Mouse (Mus musculus) kidney, postnatal 0 days (tissue): ENCODE measurements at regions not wholly inside any gene's neighbourhood (a gene's known extent, or its start where the extent isn't known, plus 50 kb on each side); places are given as distances from the start of the nearest gene placed in this dataset.
"Not testable (repeated sequence)": the region's sequence is repeated elsewhere in the genome, so short reads cannot be mapped to it uniquely, and the experiment has no call there.

Experiments used
- ATAC-seq: fragments of 200-750 bp; cut with Nextera tagmentation; replicated peaks from 2 replicates; pipeline ENCODE4 v1.8.0; 2017; ENCODE audit warnings: low read depth, moderate number of reproducible peaks, moderate TSS enrichment, moderate library complexity; ENCODE audit not compliant: low FRiP score
- DNase-seq: peaks from one replicate; pipeline ENCODE4 v3.0.0-alpha.2; 2016; ENCODE audit warnings: low spot score
- H3K27ac ChIP-seq: fragments of 300-500 bp; sonication (generic); 2 replicates; pipeline ENCODE4 v1.5.1; 2014; ENCODE audit warnings: mild to moderate bottlenecking
- H3K27me3 ChIP-seq: fragments of 300-500 bp; sonication (generic); 2 replicates; pipeline ENCODE4 v1.6.1; 2014; ENCODE audit warnings: low read length, mixed read lengths; ENCODE audit not compliant: insufficient read depth
- H3K36me3 ChIP-seq: fragments of 300-500 bp; sonication (generic); 2 replicates; pipeline ENCODE4 v1.6.1; 2014; ENCODE audit warnings: low read length, mixed read lengths; ENCODE audit not compliant: insufficient read depth
- H3K4me1 ChIP-seq: fragments of 300-500 bp; sonication (generic); replicated peaks from 2 replicates; pipeline ENCODE4 v1.6.1; 2014; ENCODE audit warnings: antibody characterized with exemption, low read length, mixed read lengths; ENCODE audit not compliant: insufficient read depth
- H3K4me2 ChIP-seq: fragments of 300-500 bp; sonication (generic); 2 replicates; pipeline ENCODE4 v1.6.1; 2014; ENCODE audit warnings: mild to moderate bottlenecking, low read length, moderate library complexity, mixed read lengths
- H3K4me3 ChIP-seq: fragments of 300-500 bp; sonication (generic); replicated peaks from 2 replicates; pipeline ENCODE4 v1.5.1; 2014; ENCODE audit warnings: low read depth, low read length
- H3K9ac ChIP-seq: fragments of 300-500 bp; sonication (generic); 2 replicates; pipeline ENCODE4 v1.6.1; 2014; ENCODE audit warnings: low read depth, low read length
- H3K9me3 ChIP-seq: fragments of 300-500 bp; sonication (generic); replicated peaks from 2 replicates; pipeline ENCODE4 v1.6.1; 2016; ENCODE audit warnings: low read length, inconsistent platforms, mixed read lengths
- CTCF ChIP-seq: IDR thresholded peaks from 2 replicates; pipeline ENCODE4 v1.5.1; 2016; ENCODE audit warnings: antibody characterized with exemption, low read depth, mild to moderate bottlenecking, moderate library complexity
- WGBS: fragments of 180-500 bp; shearing (Covaris S2); extraction: QIAGEN DNeasy Blood & Tissue Kit; methylation state at CpG from one replicate; pipeline ENCODE4 v1.1.7; 2014; 5-methylcytosine and 5-hydroxymethylcytosine counted together

GRCm38 (mm10) chr14:120806553-120806893 is 104.5 kb upstream of the Ipo5 start:
- WGBS, result 66% methylated on average over 8 of the region's 10 CpGs
- Histone ChIP-seq H3K4me2 (no peak overlapping the region), H3K4me1 (no peaks in the 10 kb centered on the region), H3K9me3 (no peaks in the 10 kb centered on the region), H3K27ac (no peak overlapping the region), H3K4me3 (no peak overlapping the region), H3K36me3 (no peaks in the 10 kb centered on the region), H3K9ac (no peak overlapping the region), H3K27me3 (no peaks in the 10 kb centered on the region)
- no peak for ATAC-seq
- no peak for TF ChIP-seq CTCF
- no peak for DNase-seq

- TF ChIP-seq CTCF, result no peak
- ATAC-seq, result no peak
- H3K27ac ChIP-seq, result no peak overlapping the region
- no peak overlapping the region for H3K9ac ChIP-seq
- no peak overlapping the region for H3K4me3 ChIP-seq
- WGBS, result 83% methylated on average over 6 of the region's 6 CpGs
- no peaks in the 10 kb centered on the region for H3K4me1 ChIP-seq
- H3K27me3 ChIP-seq, result no peaks in the 10 kb centered on the region
- no peak overlapping the region for H3K4me2 ChIP-seq
- H3K36me3 ChIP-seq, result no peaks in the 10 kb centered on the region
- no peaks in the 10 kb centered on the region for H3K9me3 ChIP-seq
- no peak for DNase-seq
Observed at GRCm38 (mm10) chr14:120809321-120809720, 101.7 kb upstream of the Ipo5 start.

- H3K4me3 ChIP-seq, result no peak overlapping the region
- H3K36me3 ChIP-seq, result no peaks in the 10 kb centered on the region
- ATAC-seq (no peak), DNase-seq (no peak)
- no peak overlapping the region for H3K4me2 ChIP-seq
- no peak for TF ChIP-seq CTCF
- no peak overlapping the region for H3K9ac ChIP-seq
- H3K9me3 ChIP-seq, result no peaks in the 10 kb centered on the region
- H3K4me1 ChIP-seq, result no peaks in the 10 kb centered on the region
- no peak overlapping the region for H3K27ac ChIP-seq
- 87% methylated on average over 9 of the region's 9 CpGs for WGBS
- no peaks in the 10 kb centered on the region for H3K27me3 ChIP-seq
Observed at GRCm38 (mm10) chr14:120813938-120814337, 97.1 kb upstream of the Ipo5 start.

- DNase-seq, H3K27ac ChIP-seq, H3K4me2 ChIP-seq, H3K36me3 ChIP-seq, ATAC-seq, H3K4me3 ChIP-seq, H3K27me3 ChIP-seq, H3K9me3 ChIP-seq, H3K4me1 ChIP-seq, H3K9ac ChIP-seq: not testable (repeated sequence)
- 77% methylated on average over 3 of the region's 3 CpGs for WGBS
Observed at GRCm38 (mm10) chr14:120815126-120815525, 95.9 kb upstream of the Ipo5 start.

DNA sequence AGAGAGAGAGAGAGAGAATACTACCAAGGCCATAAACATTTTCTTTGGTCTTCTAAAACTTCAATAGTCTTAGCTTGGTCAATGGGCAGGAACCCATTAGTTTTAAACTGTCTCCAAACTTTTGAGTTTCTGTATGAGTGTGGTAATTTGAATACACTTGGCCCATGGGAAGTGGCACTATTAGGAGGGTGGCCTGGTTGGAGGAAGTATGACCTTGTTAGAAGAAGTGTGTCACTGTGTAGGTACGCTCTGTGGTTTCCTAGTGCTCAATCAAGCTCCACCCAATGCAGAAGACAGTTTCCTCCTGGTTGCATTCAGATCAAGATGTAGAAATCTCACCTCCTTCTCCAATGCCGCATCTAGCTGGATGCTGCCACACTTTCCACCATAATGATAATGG is 94.5 kb upstream of the Ipo5 start:
- TF ChIP-seq CTCF, result no peak
- H3K27ac ChIP-seq, result no peak overlapping the region
- H3K4me3 ChIP-seq, result no peak overlapping the region
- WGBS, result 95% methylated on average over 2 of the region's 2 CpGs
- no peak overlapping the region for H3K4me2 ChIP-seq
- no peaks in the 10 kb centered on the region for H3K27me3 ChIP-seq
- DNase-seq, result no peak
- no peaks in the 10 kb centered on the region for H3K4me1 ChIP-seq
- no peaks in the 10 kb centered on the region for H3K36me3 ChIP-seq
- H3K9ac ChIP-seq, result no peak overlapping the region
- no peaks in the 10 kb centered on the region for H3K9me3 ChIP-seq
- ATAC-seq, result no peak

GRCm38 (mm10) chr14:120826187-120826586 is 84.8 kb upstream of the Ipo5 start:
- WGBS, result 81% methylated on average over 4 of the region's 4 CpGs
- no peak overlapping the region for H3K4me3 ChIP-seq
- no peaks in the 10 kb centered on the region for H3K4me1 ChIP-seq
- no peaks in the 10 kb centered on the region for H3K9me3 ChIP-seq
- ATAC-seq (no peak), DNase-seq (no peak)
- no peak overlapping the region for H3K27ac ChIP-seq
- H3K27me3 ChIP-seq, result no peaks in the 10 kb centered on the region
- no peak overlapping the region for H3K9ac ChIP-seq
- TF ChIP-seq CTCF, result no peak
- H3K36me3 ChIP-seq, result no peaks in the 10 kb centered on the region
- no peak overlapping the region for H3K4me2 ChIP-seq

- not testable (repeated sequence) for H3K9me3 ChIP-seq, H3K4me3 ChIP-seq, H3K4me1 ChIP-seq, H3K4me2 ChIP-seq, H3K9ac ChIP-seq, H3K36me3 ChIP-seq, ATAC-seq, H3K27me3 ChIP-seq, H3K27ac ChIP-seq
- WGBS, result 36% methylated on average over 20 of the region's 20 CpGs
- peak; percentile 61 for DNase-seq
Observed at GRCm38 (mm10) chr14:120830389-120830835, 80.6 kb upstream of the Ipo5 start.
